Mouse (Mus musculus) ovary, postnatal 36 days (tissue): ENCODE results near the gene Eif4a2.

ENCODE experiments used
- DNase-seq: peaks from one replicate; pipeline ENCODE4 v3.0.0; 2022; ENCODE audit warnings: low spot score, mixed read lengths

Eif4a2 gene

GRCm38 (mm10) chr16:23103841-23104240 lies 3.4 kb upstream of the Eif4a2 start:
- no peak for DNase-seq

- DNase-seq: no peak
These were observed 1.1 kb upstream of the Eif4a2 start for GRCm38 (mm10) chr16:23106121-23106520.

GRCm38 (mm10) chr16:23107946-23108759 lies 909 bp downstream of the Eif4a2 start:
- peak; percentile 81 for DNase-seq

GRCm38 (mm10) chr16:23108943-23109342 lies 1.7 kb downstream of the Eif4a2 start:
- DNase-seq: no peak

- no peak for DNase-seq
These were observed 2.4 kb downstream of the Eif4a2 start for GRCm38 (mm10) chr16:23109350-23110280.

- no peak for DNase-seq
These were observed 5.1 kb downstream of the Eif4a2 start for GRCm38 (mm10) chr16:23112348-23112747.

- DNase-seq: no peak
These were observed 5.7 kb downstream of the Eif4a2 start for GRCm38 (mm10) chr16:23112861-23113435.

- no peak for DNase-seq
These were observed 6.7 kb downstream of the Eif4a2 start for GRCm38 (mm10) chr16:23113903-23114302.

GRCm38 (mm10) chr16:23114339-23115171 lies 7.3 kb downstream of the Eif4a2 start:
- DNase-seq: no peak

- DNase-seq: no peak
These were observed 8.2 kb downstream of the Eif4a2 start for GRCm38 (mm10) chr16:23115486-23115885.

- no peak for DNase-seq
These were observed 9.9 kb downstream of the Eif4a2 start for GRCm38 (mm10) chr16:23117173-23117572.

- DNase-seq: no peak
These were observed 15.2 kb downstream of the Eif4a2 start for GRCm38 (mm10) chr16:23122446-23122845.

GRCm38 (mm10) chr16:23123104-23123503 lies 15.9 kb downstream of the Eif4a2 start:
- DNase-seq: no peak

- no peak for DNase-seq
These were observed 17.2 kb downstream of the Eif4a2 start for GRCm38 (mm10) chr16:23124398-23124797.

- no peak for DNase-seq
These were observed 20.0 kb downstream of the Eif4a2 start for GRCm38 (mm10) chr16:23127311-23127672.

GRCm38 (mm10) chr16:23127673-23128375 lies 20.6 kb downstream of the Eif4a2 start, which contains the start of gene Rfc4:
Gene Rfc4 (minus strand): TSS chr16:23127737.
- peak; percentile 91 for DNase-seq

GRCm38 (mm10) chr16:23130303-23130702 lies 23.1 kb downstream of the Eif4a2 start:
- DNase-seq: no peak

- DNase-seq: no peak
These were observed 25.1 kb downstream of the Eif4a2 start for GRCm38 (mm10) chr16:23132336-23132735.

GRCm38 (mm10) chr16:23135421-23136149 lies 28.3 kb downstream of the Eif4a2 start:
- no peak for DNase-seq

GRCm38 (mm10) chr16:23136406-23136970 lies 29.2 kb downstream of the Eif4a2 start:
- DNase-seq: no peak
